Comparison of ENCODE assay signal across 8 mouse cellular contexts in the genomic region with DNA sequence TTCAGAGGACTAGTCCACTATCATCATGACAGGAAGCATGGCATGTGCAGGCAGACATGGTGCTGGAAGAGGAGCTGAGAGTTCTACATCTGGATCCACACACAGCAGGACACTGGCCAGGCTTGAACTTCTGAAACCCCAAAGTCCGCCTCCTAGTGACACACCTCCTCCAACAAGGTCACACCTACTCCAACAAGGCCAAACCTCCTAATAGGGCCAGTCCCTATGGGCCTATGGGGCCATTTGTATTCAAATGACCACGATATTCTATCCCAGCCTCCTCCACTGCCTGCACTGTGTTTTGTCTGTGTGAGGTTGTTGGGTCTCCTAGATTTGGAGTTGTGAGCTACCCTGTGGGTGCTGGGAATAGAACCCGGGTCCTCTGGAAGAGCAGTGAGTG. TPM values are rescaled to one million over a fixed set of nuclear protein-coding genes. Genes with fewer than 3 reads are reported as not detected.
DNase-seq lines count a peak whose midpoint lies in the region; ATAC-seq and TF ChIP-seq lines count a peak whose summit lies in the region.

No protein-coding gene starts in this region.

- no peak for TF ChIP-seq POLR2A in lung, adult 2 months (IDR thresholded peaks at IDR 0.05; ENCODE audit: borderline replicate concordance, extremely low read depth, low read depth, low read length)

- 80% methylated on average over 3 of the region's 3 CpGs for WGBS in hindbrain, embryonic 13.5 days
- 89% methylated on average over 3 of the region's 3 CpGs for WGBS in midbrain, embryonic 15.5 days
- WGBS in lung, adult 2 months = 83% methylated on average over 3 of the region's 3 CpGs

- H3K27me3 ChIP-seq in hindbrain, embryonic 13.5 days = peaks cover 20% of the 10 kb centered on the region; the same call in 1 of the 2 replicates
- H3K27me3 ChIP-seq in midbrain, embryonic 15.5 days (replicated peaks) = no peaks in the 10 kb centered on the region

- peak overlapping the region; percentile 75 for H3K27ac ChIP-seq in hindbrain, embryonic 13.5 days
- H3K27ac ChIP-seq in midbrain, embryonic 15.5 days = peak overlapping the region; percentile 66

- H3K9me3 ChIP-seq in hindbrain, embryonic 13.5 days = peaks cover 2% of the 10 kb centered on the region; the same call in 1 of the 2 replicates
- H3K9me3 ChIP-seq in midbrain, embryonic 15.5 days = no peaks in the 10 kb centered on the region

- H3K4me2 ChIP-seq in hindbrain, embryonic 13.5 days = peak overlapping the region; percentile 73
- peak overlapping the region; percentile 62 for H3K4me2 ChIP-seq in midbrain, embryonic 15.5 days

- no peak overlapping the region for H3K9ac ChIP-seq in hindbrain, embryonic 13.5 days
- H3K9ac ChIP-seq in midbrain, embryonic 15.5 days = no peak overlapping the region

- H3K36me3 ChIP-seq in hindbrain, embryonic 13.5 days = peaks cover 23% of the 10 kb centered on the region
- peaks cover 16% of the 10 kb centered on the region for H3K36me3 ChIP-seq in midbrain, embryonic 15.5 days (replicated peaks)

- H3K4me3 ChIP-seq in hindbrain, embryonic 13.5 days = peak overlapping the region; percentile 98
- 0 out of 2 replicates have a peak overlapping the region, but pooled peaks have one; percentile 92 for H3K4me3 ChIP-seq in midbrain, embryonic 15.5 days
- no peak overlapping the region for H3K4me3 ChIP-seq in lung, adult 2 months (replicated peaks; ENCODE audit: extremely low read depth, low read depth, low read length)

- H3K4me1 ChIP-seq in hindbrain, embryonic 13.5 days (replicated peaks) = peaks cover 14% of the 10 kb centered on the region
- peaks cover 8% of the 10 kb centered on the region for H3K4me1 ChIP-seq in midbrain, embryonic 15.5 days
- peaks cover 3% of the 10 kb centered on the region; the same call in 1 of the 2 replicates for H3K4me1 ChIP-seq in lung, adult 2 months (ENCODE audit: control insufficient read depth, insufficient read depth, low read length)

- no peak; the same call in 1 of the 2 replicates for ATAC-seq in hindbrain, embryonic 13.5 days (ENCODE audit: low FRiP score)
- ATAC-seq in midbrain, embryonic 15.5 days (replicated peaks) = peak; percentile 19

- TF ChIP-seq CTCF in lung, adult 2 months (IDR thresholded peaks at IDR 0.05; ENCODE audit: insufficient read depth, low read length) = no peak

- DNase-seq in kidney, adult 9 months = peak; percentile 22
- DNase-seq in kidney, postnatal 4 days = no peak
- DNase-seq in R1 (ENCODE audit: low read depth, low spot score) = peak; percentile 24
- no peak for DNase-seq in yolk sac, embryonic 10.5 days (ENCODE audit: low spot score)
- no peak for DNase-seq in adrenal gland, adult 18-20 months (ENCODE audit: low spot score in 2 of 2)
- no peak for DNase-seq in lung, adult 2 months

RNA-seq across cellular contexts. Expression of gene Hsbp1, which starts 0.7 kb away (rescaled TPM):
- polyA plus RNA-seq in hindbrain, embryonic 13.5 days (2015; fragmentation: Nextera tagmentation; extraction: Ambion mirVana) = 623 and 628 TPM in 2 replicates
- 773 and 776 TPM in 2 replicates for polyA plus RNA-seq in midbrain, embryonic 15.5 days (2015; fragmentation: Nextera tagmentation; extraction: Ambion mirVana)
- total RNA-seq in adrenal gland, adult 18-20 months (2021) = 100 to 1,000 TPM; 189 to 201 TPM
- polyA plus RNA-seq in lung, adult 2 months (2012; rRNA removed) = 90.7 and 130 TPM in 2 replicates

RNA-seq across cellular contexts. Expression of gene Mlycd, which starts 51.1 kb away (rescaled TPM):
- polyA plus RNA-seq in hindbrain, embryonic 13.5 days (2015; fragmentation: Nextera tagmentation; extraction: Ambion mirVana) = 14.1 and 14.8 TPM in 2 replicates
- polyA plus RNA-seq in midbrain, embryonic 15.5 days (2015; fragmentation: Nextera tagmentation; extraction: Ambion mirVana) = 16.2 and 17.8 TPM in 2 replicates
- 10 to 100 TPM; 51.7 to 57.8 TPM for total RNA-seq in adrenal gland, adult 18-20 months (2021)
- polyA plus RNA-seq in lung, adult 2 months (2012; rRNA removed) = 26.9 and 32.0 TPM in 2 replicates

Comparison
In these comparisons a context has a peak if more than half of its experiments do, and no peak if none do; other contexts are left out.
1. DNase-seq: peak in kidney, adult 9 months (single experiment) and R1 (single experiment); none in kidney, postnatal 4 days (0 of 2), yolk sac, embryonic 10.5 days (single experiment), adrenal gland, adult 18-20 months (0 of 2) and lung, adult 2 months (single experiment).